Mouse (Mus musculus) CH12.LX (cell line): Measurements from ENCODE around the gene Exoc6. TPM values are rescaled to one million over a fixed set of nuclear protein-coding genes. Genes with fewer than 3 reads are reported as not detected.

Experiments used
- DNase-seq: peaks from one replicate; pipeline ENCODE4 v3.0.0-alpha.2; 2013; ENCODE audit errors: extremely low read depth
- H3K27ac ChIP-seq: 2 replicates; pipeline ENCODE4 v1.5.1; 2012; ENCODE audit warnings: low read depth, mild to moderate bottlenecking, control low read depth, moderate library complexity; ENCODE audit not compliant: insufficient read depth
- H3K27me3 ChIP-seq: replicated peaks from 2 replicates; pipeline ENCODE3; 2012; ENCODE audit warnings: inconsistent platforms
- H3K36me3 ChIP-seq, 2 experiments: replicated peaks in 1 of 2; 2 replicates each; pipeline versions ENCODE3 to v1.6.1; 2012; ENCODE audit warnings: inconsistent platforms in 1 of 2, low read length in 1 of 2, mild to moderate bottlenecking in 1 of 2, mixed read lengths in 1 of 2, moderate library complexity in 1 of 2; ENCODE audit not compliant: control insufficient read depth in 1 of 2, insufficient read depth in 1 of 2
- H3K4me1 ChIP-seq, 2 experiments: 2 replicates each; pipeline ENCODE4 v1.6.1; 2012; ENCODE audit warnings: inconsistent platforms in 1 of 2, moderate library complexity in 1 of 2; ENCODE audit not compliant: insufficient read depth in 2 of 2, control insufficient read depth in 1 of 2
- H3K4me2 ChIP-seq: 2 replicates; pipeline ENCODE4 v1.6.1; 2012; ENCODE audit warnings: low read depth, mild to moderate bottlenecking, control low read depth; ENCODE audit not compliant: poor library complexity, insufficient read depth, severe bottlenecking
- H3K4me3 ChIP-seq, 3 experiments: fragments of 150-350 bp in 1 of 3; sonication (generic) in 1 of 3; replicated peaks in 1 of 3; 2 replicates each; pipeline versions ENCODE3 to v1.5.1; 2011 to 2012; ENCODE audit warnings: low read depth in 2 of 3, low read length in 2 of 3, mild to moderate bottlenecking in 2 of 3, moderate library complexity in 2 of 3, control low read depth in 1 of 3, improper control_type of control experiment in 1 of 3, inconsistent platforms in 1 of 3, mixed read lengths in 1 of 3; ENCODE audit not compliant: poor library complexity in 1 of 3
- H3K79me2 ChIP-seq: replicated peaks from 2 replicates; pipeline ENCODE4 v1.6.1; 2012; ENCODE audit warnings: mild to moderate bottlenecking, moderate library complexity; ENCODE audit not compliant: control insufficient read depth, poor library complexity, insufficient read depth, severe bottlenecking; ENCODE audit errors: extremely low read depth
- H3K9ac ChIP-seq: 2 replicates; pipeline ENCODE4 v1.6.1; 2012; ENCODE audit warnings: low read depth, mild to moderate bottlenecking, control low read depth, moderate library complexity; ENCODE audit not compliant: insufficient read depth
- H3K9me3 ChIP-seq: replicated peaks from 2 replicates; pipeline ENCODE3; 2012; ENCODE audit warnings: low read length, inconsistent platforms, mixed read lengths
- BHLHE40 ChIP-seq: IDR thresholded peaks from 2 replicates; pipeline ENCODE4 v1.6.1; 2011; ENCODE audit warnings: mild to moderate bottlenecking, low read depth, low read length, improper control_type of control experiment
- CHD2 ChIP-seq: IDR thresholded peaks from 2 replicates; pipeline ENCODE4 v1.6.1; 2011; ENCODE audit warnings: low read length, improper control_type of control experiment
- CTCF ChIP-seq, 2 experiments: IDR thresholded peaks in 1 of 2; conservative IDR thresholded peaks in 1 of 2; 2 replicates each; pipeline ENCODE4 v1.5.1; 2011 to 2012; ENCODE audit warnings: low read depth in 2 of 2, low read length in 2 of 2, improper control_type of control experiment in 1 of 2, inconsistent platforms in 1 of 2, mild to moderate bottlenecking in 1 of 2, moderate library complexity in 1 of 2
- E2F4 ChIP-seq: IDR thresholded peaks from 2 replicates; pipeline ENCODE4 v1.6.1; 2011; ENCODE audit warnings: low read depth, low read length, improper control_type of control experiment; ENCODE audit not compliant: insufficient replicate concordance
- ETS1 ChIP-seq: conservative IDR thresholded peaks from 2 replicates; pipeline ENCODE4 v1.6.1; 2012; ENCODE audit warnings: low read depth, mild to moderate bottlenecking, inconsistent platforms, low read length, improper control_type of control experiment, moderate library complexity
- HCFC1 ChIP-seq: IDR thresholded peaks from 2 replicates; pipeline ENCODE4 v1.6.1; 2012; ENCODE audit warnings: low read depth, mild to moderate bottlenecking, inconsistent platforms, low read length, improper control_type of control experiment
- JUND ChIP-seq: conservative IDR thresholded peaks from 2 replicates; pipeline ENCODE4 v1.6.1; 2011; ENCODE audit warnings: low read depth, low read length, improper control_type of control experiment
- MAFK ChIP-seq: IDR thresholded peaks from 2 replicates; pipeline ENCODE4 v1.6.1; 2011; ENCODE audit warnings: low read length, improper control_type of control experiment; ENCODE audit not compliant: insufficient replicate concordance
- MEF2A ChIP-seq: IDR thresholded peaks from 2 replicates; pipeline ENCODE4 v1.6.1; 2014; ENCODE audit warnings: low read depth, mild to moderate bottlenecking, inconsistent platforms, low read length, improper control_type of control experiment, borderline replicate concordance
- NELFE ChIP-seq: IDR thresholded peaks from 2 replicates; pipeline ENCODE4 v1.6.1; 2011; ENCODE audit warnings: low read depth, low read length, improper control_type of control experiment
- POLR2A ChIP-seq: IDR thresholded peaks from 2 replicates; pipeline ENCODE4 v1.6.1; 2011; ENCODE audit warnings: low read depth, mild to moderate bottlenecking, improper control_type of control experiment, low read length
- POLR2AphosphoS2 ChIP-seq: IDR thresholded peaks from 2 replicates; pipeline ENCODE4 v1.6.1; 2011; ENCODE audit warnings: low read depth, low read length, improper control_type of control experiment
- RCOR1 ChIP-seq: conservative IDR thresholded peaks from 2 replicates; pipeline ENCODE4 v1.6.1; 2012; ENCODE audit warnings: low read depth, mild to moderate bottlenecking, inconsistent platforms, low read length, improper control_type of control experiment
- SMC3 ChIP-seq: IDR thresholded peaks from 2 replicates; pipeline ENCODE4 v1.6.1; 2011; ENCODE audit warnings: low read depth, low read length, improper control_type of control experiment
- TCF12 ChIP-seq: IDR thresholded peaks from 2 replicates; pipeline ENCODE4 v1.6.1; 2014; ENCODE audit warnings: low read depth, mild to moderate bottlenecking, inconsistent platforms, low read length, improper control_type of control experiment
- UBTF ChIP-seq: IDR thresholded peaks from 2 replicates; pipeline ENCODE4 v1.6.1; 2012; ENCODE audit warnings: low read depth, mild to moderate bottlenecking, inconsistent platforms, low read length, improper control_type of control experiment, moderate library complexity
- USF2 ChIP-seq: conservative IDR thresholded peaks from 2 replicates; pipeline ENCODE4 v1.6.1; 2011; ENCODE audit warnings: low read depth, low read length, improper control_type of control experiment
- ZC3H11A ChIP-seq: IDR thresholded peaks from 2 replicates; pipeline ENCODE4 v1.6.1; 2012; ENCODE audit warnings: low read depth, mild to moderate bottlenecking, inconsistent platforms, low read length, improper control_type of control experiment
- ZKSCAN1 ChIP-seq: IDR thresholded peaks from 2 replicates; pipeline ENCODE4 v1.6.1; 2012; ENCODE audit warnings: low read depth, inconsistent platforms, low read length, improper control_type of control experiment, borderline replicate concordance
- ZNF384 ChIP-seq: IDR thresholded peaks from 2 replicates; pipeline ENCODE4 v1.6.1; 2012; ENCODE audit warnings: low read depth, low read length, improper control_type of control experiment, inconsistent platforms
- dilution Hi-C: fragments of 300-500 bp; cut with MboI; formaldehyde crosslinking; loops from 2 replicates; pipeline ENCODE4 v1.14.3; 2020; ENCODE audit warnings: low sequenced_read_pairs; ENCODE audit not compliant: extremely low pct_unique_long_range_greater_than_20kb, extremely low pct_ligation_motif_present
- in situ Hi-C: fragments of 300-500 bp; cut with MboI; formaldehyde crosslinking; loops from 3 replicates; pipeline ENCODE4 v1.14.3; 2019; ENCODE audit warnings: low sequenced_read_pairs, low pct_ligation_motif_present, low pct_unique_long_range_greater_than_20kb, mixed read lengths
- polyA plus RNA-seq: library from polyadenylated mRNA; unstranded; fragments of >175 nt; gene quantifications from 2 replicates; pipeline ENCODE4 v1.2.1, GENCODE M21; 2012; ENCODE audit warnings: low read depth; ENCODE audit not compliant: insufficient read length
- total RNA-seq, 2 experiments: library from RNA; depleted of rRNA; stranded (reverse); fragments of 300-350 nt in 1 of 2; fragments of >200 nt in 1 of 2; gene quantifications; 2 replicates each; pipeline ENCODE4 v1.2.3; 2012 to 2014

Exoc6 gene
- total and polyA plus RNA-seq, 3 experiments, result 8.0 to 18.5 (median 12.1) TPM

DNA sequence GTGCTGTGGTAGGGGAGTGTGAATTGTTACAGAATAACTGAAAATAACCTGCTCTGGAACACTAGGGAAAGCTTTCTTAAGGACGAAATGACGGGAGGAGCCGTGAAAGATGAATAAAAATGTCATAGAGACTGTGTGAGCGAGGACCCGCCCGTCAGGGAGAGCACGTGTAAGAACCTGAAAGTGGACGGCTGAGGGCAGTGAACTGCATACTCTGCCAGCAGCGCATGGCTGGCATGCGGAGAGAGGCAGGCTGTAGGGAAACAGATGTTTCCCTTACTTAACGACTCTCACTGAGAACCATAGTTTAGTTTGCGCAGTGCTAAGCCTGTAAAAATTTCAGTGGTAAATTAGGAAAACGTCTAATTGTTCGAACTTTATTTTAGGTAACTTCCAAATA, 35.0 kb downstream of the Exoc6 start:
- TF ChIP-seq RCOR1, result no peak
- TF ChIP-seq ETS1, result no peak
- TF ChIP-seq UBTF, result no peak
- no peak for TF ChIP-seq E2F4
- TF ChIP-seq JUND, result no peak
- TF ChIP-seq ZKSCAN1, result no peak
- no peak for TF ChIP-seq MEF2A
- no peak for TF ChIP-seq NELFE
- TF ChIP-seq POLR2AphosphoS2, result no peak
- TF ChIP-seq HCFC1, result no peak
- no peak for TF ChIP-seq MAFK
- no peak for TF ChIP-seq TCF12
- TF ChIP-seq ZC3H11A, result no peak
- no peak for TF ChIP-seq CHD2
- no peak for TF ChIP-seq SMC3
- TF ChIP-seq BHLHE40, result no peak
- no peak overlapping the region for H3K4me3 ChIP-seq
- DNase-seq, result no peak
- H3K27me3 ChIP-seq, result no peaks in the 10 kb centered on the region
- no peak overlapping the region for H3K27ac ChIP-seq
- dilution Hi-C loops (no loop called here), in situ Hi-C loops (loop anchor here (25.0 kb wide), 1 partner anchor 302 kb away; no protein-coding TSS in a partner anchor)
- H3K9ac ChIP-seq, result no peak overlapping the region
- peaks cover 4 to 32% of the 10 kb centered on the region in 2 experiments for H3K36me3 ChIP-seq
- H3K79me2 ChIP-seq, result no peaks in the 10 kb centered on the region
- no peak overlapping the region for H3K4me2 ChIP-seq
- H3K9me3 ChIP-seq, result no peaks in the 10 kb centered on the region
- no peaks in the 10 kb centered on the region for H3K4me1 ChIP-seq

DNA sequence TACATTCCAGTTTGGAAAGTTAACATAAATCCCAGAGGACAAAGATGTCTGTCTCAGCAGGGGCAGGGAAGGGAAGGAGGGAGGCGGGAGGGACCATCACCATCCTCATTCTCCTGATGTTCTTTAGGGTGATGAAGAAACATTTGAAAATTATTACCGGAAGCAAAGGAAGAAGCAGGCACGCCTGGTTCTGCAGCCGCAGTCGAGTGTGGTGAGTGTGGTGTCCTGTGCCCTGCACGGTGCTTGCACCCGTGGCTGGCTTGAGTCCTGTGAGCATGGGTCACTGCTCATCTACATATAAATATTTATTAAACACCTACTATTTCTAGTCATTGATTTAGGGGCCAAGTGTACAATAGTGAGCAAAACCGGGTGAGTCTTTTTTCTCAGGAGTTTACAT, 35.5 kb downstream of the Exoc6 start:
- no peak overlapping the region for H3K4me2 ChIP-seq
- H3K9ac ChIP-seq, result no peak overlapping the region
- no peak overlapping the region for H3K4me3 ChIP-seq
- in situ Hi-C loops, result loop anchor here (25.0 kb wide), 1 partner anchor 302 kb away; no protein-coding TSS in a partner anchor
- no peaks in the 10 kb centered on the region for H3K4me1 ChIP-seq
- TF ChIP-seq MEF2A (no peak), USF2 (no peak), NELFE (no peak), E2F4 (no peak), ZC3H11A (no peak), CTCF (conservative IDR thresholded peaks at IDR 0.05 in 1 of 2, IDR thresholded peaks at IDR 0.05 in 1 of 2; ENCODE audit: low read depth in 2 of 2, low read length in 2 of 2) (no peak), ZNF384 (no peak), POLR2A (no peak)
- TF ChIP-seq, all 38 proteins: peak for 0
- H3K27me3 ChIP-seq, result no peaks in the 10 kb centered on the region
- dilution Hi-C loops, result no loop called here
- no peak overlapping the region for H3K27ac ChIP-seq
- DNase-seq, result no peak
- no peaks in the 10 kb centered on the region for H3K79me2 ChIP-seq
- H3K36me3 ChIP-seq, result peaks cover 4 to 29% of the 10 kb centered on the region in 2 experiments
- H3K9me3 ChIP-seq, result no peaks in the 10 kb centered on the region
